Mouse (Mus musculus) myocyte (in vitro differentiated cells): Measurements from ENCODE around the gene Ccl26.

ENCODE experiments used
- CEBPB ChIP-seq: IDR thresholded peaks from 2 replicates; pipeline ENCODE4 v1.6.1; 2011; ENCODE audit warnings: mild to moderate bottlenecking, moderate library complexity; ENCODE audit not compliant: poor library complexity, insufficient read depth, severe bottlenecking
- E2F4 ChIP-seq: IDR thresholded peaks from one replicate; pipeline ENCODE4 v1.6.1; 2011; ENCODE audit warnings: mild to moderate bottlenecking, control low read depth, moderate library complexity; ENCODE audit not compliant: insufficient read depth
- MAX ChIP-seq: IDR thresholded peaks from one replicate; pipeline ENCODE4 v1.6.1; 2011; ENCODE audit warnings: low read depth, mild to moderate bottlenecking, control low read depth
- MYOD1 ChIP-seq, 3 experiments: IDR thresholded peaks; one replicate each; pipeline ENCODE4 v1.6.1; 2011; ENCODE audit warnings: control low read depth in 2 of 3, low read depth in 2 of 3, mild to moderate bottlenecking in 2 of 3, moderate library complexity in 1 of 3; ENCODE audit not compliant: insufficient read length in 2 of 3, control insufficient read depth in 1 of 3
- MYOG ChIP-seq, 3 experiments: IDR thresholded peaks; one replicate each; pipeline ENCODE4 v1.6.1; 2011; ENCODE audit warnings: control low read depth in 2 of 3, low read depth in 2 of 3, mild to moderate bottlenecking in 2 of 3; ENCODE audit not compliant: insufficient read length in 2 of 3, control insufficient read depth in 1 of 3, insufficient read depth in 1 of 3
- POLR2A ChIP-seq: IDR thresholded peaks from one replicate; pipeline ENCODE4 v1.6.1; 2011; ENCODE audit warnings: low read depth, mild to moderate bottlenecking, control low read depth, moderate library complexity; ENCODE audit not compliant: insufficient read length
- POLR2AphosphoS2 ChIP-seq: IDR thresholded peaks from one replicate; pipeline ENCODE4 v1.6.1; 2011; ENCODE audit warnings: low read depth, control low read depth; ENCODE audit not compliant: insufficient read length
- REST ChIP-seq: IDR thresholded peaks from one replicate; pipeline ENCODE4 v1.6.1; 2011; ENCODE audit warnings: mild to moderate bottlenecking, control low read depth, moderate library complexity; ENCODE audit not compliant: insufficient read depth, insufficient read length
- TCF12 ChIP-seq: IDR thresholded peaks from one replicate; pipeline ENCODE4 v1.6.1; 2011; ENCODE audit warnings: mild to moderate bottlenecking, control low read depth; ENCODE audit not compliant: poor library complexity, insufficient read depth, severe bottlenecking
- TCF3 ChIP-seq: IDR thresholded peaks from one replicate; pipeline ENCODE4 v1.6.1; 2011; ENCODE audit warnings: low read depth, control low read depth; ENCODE audit not compliant: insufficient read length
- USF1 ChIP-seq: IDR thresholded peaks from one replicate; pipeline ENCODE4 v1.6.1; 2011; ENCODE audit warnings: low read depth, mild to moderate bottlenecking, control low read depth, moderate library complexity

DNA sequence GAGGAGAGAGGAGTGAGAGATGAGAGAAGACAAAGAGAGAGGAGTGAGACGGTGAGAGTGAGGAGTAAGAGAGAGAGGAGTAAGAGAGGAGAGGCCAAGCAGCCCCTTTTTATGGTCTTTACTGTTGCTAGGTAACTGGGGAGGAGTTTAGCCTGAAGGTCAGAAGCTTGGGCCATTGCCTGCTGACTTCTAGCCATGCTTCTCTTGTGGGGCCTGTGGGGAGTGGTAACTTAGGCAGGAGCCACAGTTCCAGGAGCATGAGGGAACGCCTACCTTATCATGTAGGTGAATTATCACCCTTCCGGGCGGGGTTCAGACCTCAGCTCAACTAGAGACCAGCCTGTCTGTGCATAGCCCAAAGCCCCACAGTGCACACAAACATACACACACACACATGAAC is 46.4 kb upstream of the Ccl26 start:
- no peak for TF ChIP-seq E2F4
- no peak for TF ChIP-seq POLR2A
- TF ChIP-seq TCF3, result no peak
- no peak for TF ChIP-seq USF1
- TF ChIP-seq MYOG (IDR thresholded peaks at IDR 0.05; ENCODE audit: control insufficient read depth in 1 of 3, insufficient read depth in 1 of 3, insufficient read length in 2 of 3, low read depth in 2 of 3), result no peak
- TF ChIP-seq TCF12, result no peak
- TF ChIP-seq CEBPB, result no peak
- TF ChIP-seq MAX, result no peak
- TF ChIP-seq POLR2AphosphoS2, result no peak
- TF ChIP-seq REST, result no peak
- no peak for TF ChIP-seq MYOD1 (IDR thresholded peaks at IDR 0.05; ENCODE audit: control insufficient read depth in 1 of 3, insufficient read length in 2 of 3, low read depth in 2 of 3)
